Mouse (Mus musculus) left cerebral cortex, postnatal 10 days (tissue): ENCODE measurements around the gene Map3k7. TPM values are rescaled to one million over a fixed set of nuclear protein-coding genes. Genes with fewer than 3 reads are reported as not detected.
A peak's percentile ranks its signal among the peaks of the same experiment; 100 is the strongest.

Experiments used
- DNase-seq, 2 experiments: peaks; one replicate each; pipeline ENCODE4 v3.0.0; 2021 to 2022; ENCODE audit warnings: low spot score in 2 of 2, mixed read lengths in 1 of 2; ENCODE audit errors: extremely low spot score in 1 of 2
- intact Hi-C: fragments of 180-260 bp; cut with DNase I; formaldehyde crosslinking; loops from one replicate; pipeline ENCODE4 v1.15.1; 2025
- total RNA-seq, 2 experiments: library from RNA; stranded (reverse); gene quantifications; 2 replicates each; pipeline ENCODE4 v1.2.3; 2021

Gene Map3k7
- total RNA-seq: 10 to 100 TPM; 44.5 to 51.2 TPM

DNA sequence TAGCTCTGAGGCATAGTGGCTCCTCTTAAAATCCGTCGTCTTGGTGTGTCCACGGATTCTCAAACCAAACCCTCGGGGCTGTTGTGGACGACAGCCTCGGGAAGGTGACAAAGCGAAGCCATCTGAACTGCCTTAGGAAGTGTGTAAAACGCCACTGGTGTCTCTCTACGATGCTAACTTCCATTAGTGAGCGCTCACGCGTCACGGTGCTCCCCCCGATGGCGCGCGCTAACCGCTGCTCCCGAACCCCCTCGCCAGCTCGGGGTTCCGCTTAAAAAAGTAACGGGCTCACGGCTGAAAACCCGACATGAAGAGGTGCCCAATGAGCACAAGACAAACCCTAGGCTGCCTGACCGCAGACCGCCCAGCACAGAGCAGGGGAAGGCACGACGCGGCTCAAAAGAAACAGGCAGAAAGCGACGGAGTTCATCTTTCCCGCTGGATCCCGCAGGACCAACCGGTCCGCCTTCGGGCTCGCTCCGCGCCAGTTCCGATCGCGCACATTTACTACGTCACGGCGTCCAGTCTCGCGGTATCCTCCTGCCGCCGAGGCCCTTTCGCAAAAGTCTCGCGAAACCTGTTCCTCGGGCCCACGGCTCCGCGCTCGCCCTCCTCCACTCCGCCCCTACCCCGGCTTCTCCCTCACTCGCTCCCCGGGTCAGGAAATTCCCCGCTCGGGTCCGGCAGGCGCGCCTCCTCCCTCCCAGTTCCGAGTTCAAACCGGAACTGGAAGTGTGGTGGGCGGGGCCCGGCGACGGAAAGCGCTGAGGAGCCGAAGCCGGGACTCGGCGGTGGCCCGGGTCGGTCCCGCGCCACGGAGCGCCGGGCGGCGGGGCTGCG lies at the start of gene Map3k7:
Gene Map3k7, plus strand, starts transcription at position 744 of the 840 bp plus-strand sequence.
- intact Hi-C loops: no loop called here

DNA sequence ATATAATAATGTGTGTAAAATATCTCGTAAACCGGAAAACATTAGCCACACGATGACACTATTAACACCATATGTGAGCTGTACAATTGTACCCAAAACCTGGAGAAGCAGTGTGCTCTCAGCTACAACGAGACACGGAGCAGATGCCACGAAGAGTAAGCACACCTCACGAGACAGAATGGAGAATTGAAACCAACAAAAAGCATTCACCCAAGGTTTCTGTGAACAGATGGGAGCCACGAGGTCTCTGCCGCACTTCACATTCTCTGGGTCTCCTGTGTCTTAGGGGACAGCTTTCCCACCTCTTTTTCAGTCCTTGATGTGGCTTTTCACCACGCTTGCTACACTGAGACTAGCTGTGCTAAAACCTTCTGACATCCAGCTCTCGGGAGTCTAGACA lies 48.8 kb upstream of the Map3k7 start:
- intact Hi-C loops: no loop called here
- no peak for DNase-seq

More for the DNA sequence above, at the start of gene Map3k7:
- peak; percentile 92 to 97 for DNase-seq

DNA sequence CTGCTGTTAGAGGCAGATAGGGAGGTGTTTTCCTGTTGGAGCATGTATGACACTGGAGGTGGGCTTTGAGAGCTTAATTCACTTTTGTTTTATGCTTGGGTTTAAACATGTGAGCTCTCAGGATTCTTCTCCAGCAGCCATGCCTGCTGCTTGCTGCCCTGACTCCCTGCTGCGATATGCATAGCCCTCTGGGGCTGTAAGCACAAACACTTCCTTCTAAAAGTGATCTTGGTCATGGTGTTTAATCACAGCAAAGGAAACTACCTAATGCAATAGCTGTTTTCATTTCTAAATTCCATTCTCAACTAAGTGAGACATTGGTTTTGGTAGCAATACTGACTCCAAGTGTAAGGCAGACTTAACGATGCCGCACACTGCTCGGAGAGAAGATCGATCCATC lies 45.2 kb upstream of the Map3k7 start:
- intact Hi-C loops: no loop called here
- no peak for DNase-seq

DNA sequence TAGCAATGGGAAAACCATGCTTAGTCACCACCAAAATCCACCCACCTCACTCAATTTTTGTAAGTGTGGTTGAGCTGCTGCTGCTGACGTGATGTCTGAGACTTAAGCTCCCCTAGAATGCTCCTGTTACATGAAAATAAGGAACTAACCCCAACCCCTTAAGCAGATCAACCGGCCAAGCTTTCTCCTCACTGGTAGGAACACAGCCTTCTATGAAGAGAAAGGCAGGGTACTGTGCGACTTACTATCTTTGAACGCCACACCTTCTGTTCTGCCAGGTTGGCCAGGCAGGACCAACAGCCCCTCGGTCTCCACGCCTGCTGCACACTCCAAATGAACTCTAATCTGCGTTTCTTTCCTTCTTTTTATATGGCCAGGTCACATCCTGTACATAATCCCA lies 41.7 kb upstream of the Map3k7 start:
- DNase-seq: no peak
- intact Hi-C loops: no loop called here

DNA sequence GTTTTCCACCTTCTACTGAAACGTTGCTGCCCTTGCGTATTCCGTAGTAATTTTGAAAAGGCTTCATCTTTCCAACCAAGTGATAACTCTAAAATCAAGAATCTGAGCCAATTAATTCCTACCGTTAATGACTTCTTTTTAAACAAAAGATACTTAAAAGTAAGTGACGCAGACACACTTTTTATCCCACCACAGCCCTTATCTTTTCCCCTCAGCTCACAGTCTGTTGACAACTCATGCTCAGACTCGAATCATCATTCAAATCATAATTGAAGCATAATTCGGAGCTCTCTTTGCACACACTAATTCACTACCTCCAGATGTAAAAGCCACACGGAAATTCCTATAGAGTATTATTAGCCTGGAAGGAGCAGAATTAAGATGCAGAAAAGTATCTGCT lies 40.5 kb upstream of the Map3k7 start:
- DNase-seq: no peak
- intact Hi-C loops: no loop called here

DNA sequence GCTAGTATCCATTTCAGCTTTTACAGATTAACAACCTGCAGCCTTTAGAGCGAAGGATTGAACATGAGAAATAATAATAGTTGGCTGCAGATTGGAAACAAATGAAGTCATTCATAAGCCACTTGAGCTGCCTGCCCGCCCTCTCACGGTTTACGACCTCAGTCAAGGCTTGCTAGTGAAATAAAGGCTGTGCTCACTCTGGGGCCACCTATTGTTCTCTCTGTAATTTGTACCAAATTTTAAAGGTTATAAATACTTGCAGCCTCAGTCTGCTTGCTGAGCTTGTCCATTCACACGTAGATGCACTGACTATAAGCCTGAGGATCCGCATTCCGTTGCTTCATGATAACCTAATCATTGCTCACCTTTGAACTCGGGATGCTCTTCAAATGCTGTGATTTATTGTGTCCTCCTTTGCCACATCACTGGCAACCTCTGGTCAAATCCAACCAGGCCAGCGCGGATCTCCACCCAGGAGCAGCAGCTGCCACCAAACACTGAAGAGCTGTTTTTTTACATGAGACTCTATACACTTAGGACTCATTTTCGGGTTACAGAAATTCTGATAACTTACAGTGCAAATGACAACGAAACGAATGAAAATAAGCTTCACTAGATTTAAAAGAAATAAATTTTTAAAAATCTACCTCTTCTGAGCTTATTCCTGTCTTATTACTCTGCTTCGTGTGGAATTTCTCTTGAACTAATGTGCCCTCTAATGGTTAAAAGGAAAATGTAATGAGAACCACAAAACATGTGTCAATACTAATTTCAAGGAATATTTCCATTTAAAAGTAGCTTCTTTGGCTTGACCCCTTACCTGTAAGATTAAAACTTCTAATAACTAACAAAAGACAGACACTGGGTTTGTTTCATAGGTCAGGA lies 39.4 kb upstream of the Map3k7 start:
- intact Hi-C loops: no loop called here
- DNase-seq: no peak

DNA sequence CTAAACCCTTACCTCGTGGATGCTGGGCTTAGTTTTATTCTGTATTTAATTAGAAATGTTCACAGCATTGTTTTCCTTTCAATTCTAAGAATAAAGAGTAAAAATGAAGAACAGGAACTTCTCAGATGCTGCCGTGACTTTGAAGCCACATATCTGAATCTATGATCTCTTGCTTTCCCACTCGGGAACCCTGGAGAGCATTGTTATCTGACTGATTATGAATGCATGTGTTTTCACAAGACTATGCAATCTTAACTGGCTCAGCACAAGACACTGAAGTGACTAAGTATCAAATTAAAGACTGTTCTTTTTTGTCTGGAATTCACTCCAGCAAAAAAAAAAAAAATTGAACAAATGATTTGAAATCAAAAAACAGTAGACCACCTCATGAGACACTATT lies 30.7 kb upstream of the Map3k7 start:
- intact Hi-C loops: no loop called here
- DNase-seq: no peak

DNA sequence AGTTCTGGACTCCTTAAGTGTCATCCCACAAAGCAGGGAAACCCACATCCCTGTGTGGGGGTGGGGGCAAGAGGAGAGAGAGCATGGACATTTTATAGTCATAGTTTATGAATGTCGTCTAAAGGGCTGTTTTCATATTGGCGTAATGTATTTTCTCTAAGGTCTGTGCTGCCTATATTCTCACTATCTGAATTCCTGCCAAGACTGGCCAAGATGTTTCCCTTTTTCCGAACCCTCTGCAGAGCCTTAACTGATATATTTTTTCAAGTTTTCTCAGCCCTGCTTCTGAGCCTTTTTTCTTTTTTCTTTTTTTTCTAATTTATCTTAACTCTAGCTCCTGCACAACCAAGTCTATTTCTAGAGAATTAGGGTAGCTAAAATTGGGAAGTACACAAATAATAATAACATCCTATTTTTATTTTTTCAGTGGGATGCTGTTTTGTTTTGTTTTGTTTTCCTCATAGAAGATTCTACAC lies 28.0 kb upstream of the Map3k7 start:
- intact Hi-C loops: no loop called here
- DNase-seq: no peak

DNA sequence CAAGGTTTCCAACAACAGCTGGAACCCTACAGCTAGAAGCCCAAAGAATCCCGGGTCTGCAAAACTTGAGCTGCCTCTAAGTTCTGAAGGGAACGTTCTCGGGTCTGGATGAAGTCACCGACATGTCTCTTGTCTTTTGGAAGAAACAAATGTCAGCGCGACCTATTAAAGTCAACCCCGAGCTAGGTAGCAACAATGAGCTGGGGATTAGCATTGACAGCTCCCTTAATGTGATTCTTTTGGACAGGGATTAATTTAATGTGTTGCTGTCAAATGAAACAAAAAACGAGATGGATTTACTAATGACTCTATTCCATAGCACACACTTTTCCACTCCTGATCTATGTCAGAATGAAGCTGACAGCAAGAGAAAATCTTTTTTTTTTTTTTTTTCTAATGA lies 27.5 kb upstream of the Map3k7 start:
- DNase-seq: no peak
- intact Hi-C loops: no loop called here

DNA sequence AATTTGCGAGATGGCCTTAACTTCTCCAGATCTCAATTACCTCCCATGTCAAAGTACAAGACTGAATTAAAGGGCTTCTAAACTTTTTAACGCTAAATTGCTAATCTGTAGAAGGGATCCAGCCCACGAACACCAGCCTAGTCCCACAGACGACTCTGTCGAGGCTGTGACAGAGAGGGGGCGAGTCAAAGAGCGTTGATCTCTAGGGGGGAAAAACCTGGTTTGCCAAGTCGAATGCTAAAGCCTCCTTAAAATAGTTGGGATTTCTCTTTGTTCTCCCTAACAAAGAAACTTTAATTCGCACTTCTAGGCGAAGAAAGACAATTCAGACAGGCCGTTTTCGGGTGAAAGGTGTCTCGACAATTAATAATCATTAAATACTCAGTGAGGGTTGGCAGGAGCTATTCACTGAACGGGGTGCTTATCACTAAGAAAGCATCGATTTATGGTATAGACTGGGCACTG lies 27.0 kb upstream of the Map3k7 start:
- no peak for DNase-seq
- intact Hi-C loops: no loop called here

DNA sequence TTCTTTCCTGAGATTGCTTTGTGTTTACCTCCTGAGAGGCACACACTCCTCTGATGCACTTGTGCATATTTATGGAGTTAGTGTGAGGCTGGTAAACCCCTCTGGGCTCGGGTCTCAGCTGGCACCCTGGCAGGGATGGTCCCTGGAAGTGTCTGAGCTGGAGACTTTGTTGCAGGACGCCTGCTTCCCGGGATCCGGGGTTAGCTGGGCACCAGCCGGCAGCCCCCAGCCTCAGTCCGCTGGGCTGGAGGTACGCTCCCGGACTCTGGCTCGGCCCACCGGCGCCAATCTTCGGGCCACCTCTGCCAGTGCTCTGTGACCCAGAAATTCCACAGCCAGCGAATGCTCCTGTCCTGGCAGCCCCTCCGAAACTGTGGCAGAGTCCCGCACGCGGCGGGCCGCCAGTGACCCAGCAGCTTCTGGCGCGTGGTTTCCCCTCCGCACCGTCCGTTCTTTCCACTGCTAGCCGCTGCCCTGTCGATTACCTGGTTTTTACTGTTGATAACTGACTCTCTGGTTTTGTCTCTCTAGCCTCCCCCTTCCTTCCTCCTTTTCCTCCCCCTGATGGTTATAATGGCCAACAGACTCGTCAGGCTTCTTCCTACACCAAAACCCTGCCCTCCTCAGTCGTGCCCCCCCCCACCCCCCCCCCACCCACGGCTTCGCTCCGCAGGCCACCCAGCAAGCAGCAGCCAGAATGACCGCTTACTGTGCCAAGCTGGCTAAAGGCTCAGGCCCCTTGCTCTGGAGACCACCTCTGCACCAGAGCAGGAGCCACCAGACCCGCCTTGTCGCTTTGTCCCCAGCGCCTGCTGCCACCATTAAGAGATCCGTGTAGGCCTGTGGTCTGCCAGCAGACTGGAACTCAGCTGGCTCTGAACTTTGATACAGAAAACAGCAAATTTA lies 26.3 kb upstream of the Map3k7 start:
- intact Hi-C loops: no loop called here
- DNase-seq: peak in 1 of 2 experiments; percentile 28

DNA sequence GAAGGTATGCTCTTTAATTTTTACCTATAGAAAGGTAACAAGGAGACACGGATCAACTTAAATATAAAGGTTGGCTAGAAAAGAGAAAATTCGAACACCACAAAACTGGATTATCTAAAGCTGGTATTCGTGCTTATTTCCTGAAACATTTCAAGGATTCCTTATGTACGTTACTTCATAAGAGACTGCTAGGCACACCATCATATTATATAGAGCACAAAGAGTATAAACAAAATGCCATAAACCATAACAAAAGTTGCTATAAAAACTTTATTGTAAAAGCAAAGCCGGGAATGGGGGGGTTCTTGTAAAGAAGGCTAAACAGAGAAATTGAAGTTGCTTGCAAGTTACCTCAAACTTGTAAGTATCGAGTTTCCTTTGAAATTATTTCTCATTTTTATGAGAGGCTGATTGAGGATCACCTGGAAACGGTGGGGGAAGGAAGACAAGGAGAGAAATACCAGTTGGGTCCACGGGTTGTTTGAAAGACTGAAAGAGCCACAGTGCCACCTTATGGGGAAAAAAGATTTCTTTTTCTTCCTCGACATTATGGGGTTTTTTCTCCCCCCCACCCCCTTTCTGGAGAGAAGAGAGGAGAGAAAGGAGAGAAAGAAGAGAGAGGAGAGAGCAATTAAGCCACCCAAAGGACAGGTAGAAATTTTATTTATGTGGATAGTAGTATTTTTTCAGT lies 25.3 kb upstream of the Map3k7 start:
- DNase-seq: peak in 1 of 2 experiments; percentile 54
- intact Hi-C loops: no loop called here

DNA sequence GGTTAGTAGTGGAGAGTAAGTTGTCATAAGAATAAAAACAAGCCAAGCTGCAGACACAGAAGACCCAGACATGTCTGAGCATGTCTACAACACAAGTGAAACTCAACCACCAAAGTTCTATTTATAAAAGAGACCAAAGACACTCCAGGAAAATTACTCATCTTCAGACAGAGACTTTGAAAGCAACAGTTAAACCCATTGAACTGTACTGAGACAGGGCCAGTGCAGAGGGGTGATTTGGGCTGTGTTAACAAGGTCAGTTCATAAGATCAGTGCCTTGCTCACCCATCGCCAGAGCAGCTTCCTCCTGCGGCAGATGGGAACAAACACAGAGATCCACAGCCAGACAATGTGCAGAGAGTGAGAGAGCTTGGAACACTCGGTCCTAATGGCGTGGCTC lies 22.3 kb upstream of the Map3k7 start:
- DNase-seq: no peak
- intact Hi-C loops: no loop called here

DNA sequence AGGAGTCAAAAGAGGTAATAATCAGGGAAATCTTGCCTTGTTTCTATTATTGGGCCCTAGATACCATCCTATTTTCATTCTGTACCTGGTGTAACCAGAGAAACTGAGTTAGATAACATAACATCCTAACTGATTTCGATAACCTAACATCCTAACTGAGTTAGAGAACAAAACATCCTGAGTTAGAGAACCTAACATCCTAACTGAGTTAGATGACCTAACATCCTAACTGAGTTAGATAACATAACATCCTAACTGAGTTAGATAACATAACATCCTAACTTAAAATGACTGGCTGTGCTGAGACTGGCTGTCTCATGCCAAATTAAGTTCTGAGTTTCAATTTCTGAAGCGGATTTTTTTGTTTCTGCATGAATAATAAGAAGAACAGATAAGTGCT lies 20.9 kb upstream of the Map3k7 start:
- no peak for DNase-seq
- intact Hi-C loops: no loop called here

DNA sequence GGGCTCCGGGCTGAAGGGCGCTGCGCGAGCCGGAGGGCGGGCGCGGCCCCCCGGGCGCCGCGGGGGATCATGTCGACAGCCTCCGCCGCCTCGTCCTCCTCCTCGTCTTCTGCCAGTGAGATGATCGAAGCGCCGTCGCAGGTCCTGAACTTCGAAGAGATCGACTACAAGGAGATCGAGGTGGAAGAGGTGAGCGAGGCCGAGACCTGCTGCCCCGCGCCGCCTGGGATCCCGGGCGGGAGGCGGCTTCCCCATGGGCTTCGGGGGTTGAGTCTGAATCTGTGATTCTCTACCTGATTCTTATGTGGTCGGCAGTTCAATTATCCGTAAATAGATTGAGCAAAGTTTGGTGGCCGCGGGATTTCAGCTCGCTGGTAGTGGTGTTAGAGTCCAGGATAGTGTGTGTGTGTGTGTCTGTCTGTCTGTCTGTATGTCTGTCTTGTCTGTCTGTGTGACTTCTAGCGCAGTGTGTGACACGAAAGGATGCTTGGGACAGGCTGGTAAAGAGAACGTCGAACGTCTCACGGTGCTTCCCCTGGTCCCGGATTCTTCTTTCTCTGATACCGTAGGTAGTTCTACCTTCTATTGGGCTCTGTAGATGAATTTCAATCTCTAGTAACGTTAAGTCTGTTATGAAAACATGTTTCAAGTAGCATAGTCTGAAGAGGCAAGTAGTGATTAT lies 438 bp downstream of the Map3k7 start:
- intact Hi-C loops: no loop called here
- no peak for DNase-seq

DNA sequence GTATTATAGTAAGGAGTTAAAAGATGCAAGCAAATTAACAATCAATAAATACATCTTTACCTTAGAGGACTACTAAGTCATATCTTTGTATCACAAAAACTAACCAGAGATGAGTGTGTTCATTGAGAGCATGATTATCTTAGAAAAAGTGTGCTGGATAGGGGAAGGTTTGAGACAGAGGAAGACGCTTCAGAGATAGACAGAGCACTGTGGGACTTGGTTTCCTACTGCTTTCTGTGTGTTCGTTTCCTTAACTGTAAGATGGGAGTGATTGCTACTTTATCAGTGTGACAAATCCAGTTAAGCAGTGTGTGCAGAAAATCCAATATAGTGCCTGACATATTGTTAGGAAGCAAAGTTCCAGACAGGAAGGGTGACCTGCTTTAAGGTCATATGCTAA lies 1.3 kb downstream of the Map3k7 start:
- intact Hi-C loops: no loop called here
- no peak for DNase-seq

DNA sequence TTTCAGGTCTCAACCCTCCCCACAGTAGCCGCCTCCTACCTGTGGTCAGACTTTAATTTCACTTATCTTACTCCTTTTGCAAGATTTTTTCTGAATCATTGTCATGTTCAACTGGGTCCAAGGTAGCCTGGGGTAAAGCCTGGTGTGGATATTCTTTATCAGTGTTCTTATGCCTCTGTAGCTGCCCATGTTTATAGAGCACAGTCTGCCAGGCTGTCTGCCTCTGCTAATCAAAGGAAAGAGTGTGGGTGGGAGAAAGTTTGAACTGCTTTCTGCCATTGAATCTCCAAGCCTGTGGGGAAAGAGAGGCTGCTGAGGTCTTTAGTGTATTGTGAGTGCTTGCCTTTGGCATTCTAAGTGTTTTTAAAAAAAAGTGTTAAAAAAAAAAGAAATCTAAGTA lies 7.5 kb downstream of the Map3k7 start:
- intact Hi-C loops: no loop called here
- DNase-seq: no peak

DNA sequence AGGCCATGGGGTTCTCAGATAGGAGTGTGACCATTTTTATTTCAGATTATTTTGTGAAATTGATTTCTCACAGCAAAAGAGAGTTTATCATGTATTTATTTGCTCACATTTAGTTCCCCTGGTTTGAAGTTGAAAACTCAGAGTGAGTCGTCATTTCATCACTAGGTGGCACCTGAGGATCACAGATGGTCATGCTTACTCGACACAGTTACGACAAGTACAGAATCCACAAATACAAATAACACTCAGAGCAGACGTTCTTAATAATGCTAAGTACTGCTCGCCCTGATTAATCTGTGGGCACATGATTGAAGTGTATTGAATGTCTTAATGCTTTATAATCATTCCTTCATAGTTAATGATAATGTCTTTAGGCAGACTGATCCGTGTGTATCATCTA lies 8.3 kb downstream of the Map3k7 start:
- intact Hi-C loops: no loop called here
- DNase-seq: no peak
